Mouse (Mus musculus) 416B (cell line): ENCODE data around the gene Gm10160.

Experiments used
- DNase-seq: peaks from one replicate; pipeline ENCODE4 v3.0.0; 2011; ENCODE audit warnings: low read depth

The Gm10160 gene

GRCm38 (mm10) chr7:81855694-81856093 is at the start of gene Gm10160:
Gm10160 (minus strand) TSS chr7:81855794.
- no peak for DNase-seq

DNA sequence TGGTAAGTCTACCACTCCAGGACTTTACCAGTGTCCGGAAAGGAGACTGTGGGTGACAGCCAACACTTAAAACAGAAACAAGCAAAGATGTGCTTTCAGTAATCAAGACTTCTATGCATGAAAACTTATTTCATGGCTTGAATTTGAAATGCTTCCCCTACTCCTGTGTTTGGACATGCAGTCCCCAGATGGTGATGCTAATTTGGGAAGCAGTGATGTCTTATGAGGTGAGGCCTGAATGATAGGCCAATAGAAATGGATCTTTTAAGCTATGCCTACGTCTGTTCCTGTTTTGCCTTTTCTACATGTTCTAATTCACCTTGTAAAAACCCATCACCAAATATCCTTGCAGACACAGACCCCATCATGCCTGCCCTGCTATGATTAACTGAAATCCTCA is 49.3 kb upstream of the Gm10160 start:
- DNase-seq = no peak

DNA sequence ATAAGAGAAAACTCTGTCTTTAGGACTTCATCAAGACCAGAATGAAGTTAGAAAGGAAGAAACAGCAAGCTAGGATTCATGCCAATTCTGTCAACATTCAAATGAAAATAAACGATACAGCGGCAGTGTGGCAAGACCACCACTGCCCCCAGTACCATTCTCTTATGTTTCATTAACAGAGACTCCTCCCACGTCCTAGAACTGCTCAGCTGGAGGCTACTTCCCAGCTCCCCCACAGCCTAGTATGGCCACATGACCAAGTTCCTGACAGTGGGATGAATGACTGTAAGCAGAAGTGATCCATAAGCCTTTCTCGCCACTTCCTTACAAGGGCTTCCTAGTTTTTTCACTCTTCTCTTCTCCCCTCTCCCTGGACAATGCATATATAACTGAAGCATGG is 48.5 kb upstream of the Gm10160 start:
- no peak for DNase-seq

DNA sequence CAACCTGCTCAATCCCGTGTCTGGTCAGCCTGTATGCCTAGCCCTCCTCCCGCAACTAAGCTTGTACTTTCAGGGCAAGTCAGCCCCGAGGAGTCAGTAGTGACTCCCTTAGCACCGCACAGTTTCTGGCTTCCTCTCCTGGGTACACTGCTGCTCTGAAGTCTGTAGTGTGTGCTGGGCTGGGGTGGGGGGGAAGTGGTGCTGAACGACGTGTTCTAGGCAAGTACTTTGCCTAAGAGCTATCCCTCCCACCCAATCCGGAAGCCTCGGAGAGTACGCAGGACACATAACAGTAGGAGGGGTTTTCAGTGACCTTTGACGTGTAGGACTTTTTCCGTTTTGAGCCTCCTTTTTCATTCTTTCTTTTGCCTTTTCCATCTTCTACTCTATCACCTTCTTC is 43.8 kb upstream of the Gm10160 start:
- no peak for DNase-seq

- no peak for DNase-seq
These were observed 29.5 kb upstream of the Gm10160 start for GRCm38 (mm10) chr7:81885128-81885527.

GRCm38 (mm10) chr7:81881600-81881999 is 26.0 kb upstream of the Gm10160 start:
- no peak for DNase-seq

- DNase-seq = no peak
These were observed 25.2 kb upstream of the Gm10160 start for GRCm38 (mm10) chr7:81880797-81881196.

DNA sequence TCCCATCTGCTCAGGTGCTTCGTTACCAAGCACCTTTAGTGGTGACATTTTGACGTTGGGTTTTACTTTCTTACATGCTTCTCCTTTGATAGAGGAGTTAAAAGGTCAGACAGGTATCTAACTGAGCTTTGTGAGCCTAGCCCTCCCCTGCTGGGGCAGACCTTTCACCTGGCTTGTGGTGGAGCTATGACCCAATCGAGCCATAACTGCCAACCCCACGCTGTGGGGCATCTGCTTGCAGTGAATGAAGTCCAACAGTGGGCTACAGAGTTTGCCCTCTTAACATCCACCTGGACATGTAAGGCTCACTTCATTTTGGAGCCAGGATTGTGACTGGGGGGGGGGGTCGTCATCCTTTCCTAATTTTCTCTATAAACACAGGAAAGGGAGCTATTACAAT is 24.7 kb upstream of the Gm10160 start:
- DNase-seq = no peak

- DNase-seq = no peak
These were observed 19.8 kb upstream of the Gm10160 start for GRCm38 (mm10) chr7:81875372-81875771.

DNA sequence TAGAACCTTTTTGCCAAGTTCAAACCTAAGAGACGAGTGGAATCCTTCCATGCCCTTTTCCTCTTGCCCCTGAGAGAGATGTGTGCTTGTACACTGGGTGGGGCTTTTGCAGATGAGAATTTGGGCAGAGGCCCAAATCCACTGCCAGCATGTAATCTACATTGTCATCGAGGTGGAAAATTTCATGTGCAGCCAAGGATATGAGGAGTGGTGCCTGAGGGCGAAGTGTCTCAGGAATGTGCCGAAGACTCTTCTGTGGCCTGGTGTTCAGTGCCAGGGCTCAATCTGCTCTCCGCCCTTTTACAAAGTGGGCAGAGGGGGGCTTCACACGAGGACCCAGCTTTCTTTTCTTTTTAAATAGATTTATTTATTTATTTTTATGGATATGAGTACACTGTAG is 19.0 kb upstream of the Gm10160 start:
- no peak for DNase-seq

DNA sequence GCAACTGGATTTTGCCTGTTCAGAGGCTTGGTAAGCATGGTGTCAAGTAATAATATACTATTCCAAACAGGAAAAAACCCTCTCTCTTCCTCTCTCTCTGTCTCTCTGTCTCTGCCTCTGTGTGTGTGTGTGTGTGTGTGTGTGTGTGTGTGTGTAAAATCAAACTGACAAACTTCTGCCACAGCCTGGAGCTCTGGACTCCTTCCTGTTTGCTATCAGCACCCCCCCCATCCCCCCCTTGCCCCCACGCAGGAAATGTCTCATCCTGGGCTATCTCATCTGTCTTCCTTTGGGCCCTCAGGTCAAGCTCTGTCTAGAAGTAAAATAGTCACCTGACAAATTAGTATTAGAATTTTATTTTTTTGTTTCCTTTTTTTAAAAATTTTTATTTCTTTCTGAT is 18.2 kb upstream of the Gm10160 start:
- peak; percentile 59 for DNase-seq

DNA sequence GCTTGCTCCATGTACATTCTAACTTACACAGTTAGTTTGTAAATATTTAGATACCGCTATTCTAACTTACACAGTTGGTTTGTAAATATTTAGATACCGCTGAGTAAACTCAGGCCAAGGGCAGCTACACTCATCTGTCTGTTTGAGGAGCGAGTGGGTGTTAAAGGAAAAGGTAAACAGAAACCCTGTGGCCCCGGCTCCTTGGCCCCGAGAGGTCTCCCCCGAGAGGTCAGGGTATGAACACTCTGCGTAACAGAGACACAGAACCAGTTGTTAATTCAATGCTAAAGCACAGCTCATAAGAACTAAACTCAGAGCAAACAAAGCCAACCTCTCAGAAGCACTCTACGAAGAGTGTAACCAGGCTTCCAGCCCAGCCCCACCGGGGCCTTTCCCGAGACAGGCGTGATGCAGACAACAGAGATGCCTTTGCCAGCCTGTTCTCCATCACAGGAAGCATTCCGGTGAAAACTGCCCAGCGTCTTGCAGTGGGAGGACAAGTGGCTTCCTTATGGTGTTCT is 17.0 kb upstream of the Gm10160 start:
- DNase-seq = no peak

- DNase-seq = peak; percentile 74
These were observed 12.6 kb upstream of the Gm10160 start for GRCm38 (mm10) chr7:81868158-81868557.

- DNase-seq = no peak
These were observed 11.8 kb upstream of the Gm10160 start for GRCm38 (mm10) chr7:81867231-81867930.

DNA sequence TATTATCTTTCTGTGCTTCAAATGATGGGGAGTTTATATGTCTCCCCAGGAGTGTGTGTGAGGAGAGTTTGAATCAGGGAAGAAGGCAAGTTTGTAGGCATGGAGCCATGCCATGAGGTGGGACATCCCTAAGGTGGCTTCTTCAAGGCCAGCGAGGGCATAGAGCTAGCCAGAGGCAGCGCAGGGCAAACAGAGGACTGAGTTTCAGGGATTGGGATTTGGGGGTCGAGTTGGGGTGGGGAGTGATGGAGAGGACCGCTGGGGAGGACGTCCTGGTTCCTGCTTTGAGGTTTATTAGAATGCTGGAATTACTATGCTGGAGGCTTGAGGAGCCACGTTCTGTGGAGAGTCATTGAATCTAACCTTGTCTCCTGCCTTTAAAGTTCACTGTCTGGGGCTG is 10.3 kb upstream of the Gm10160 start:
- DNase-seq = no peak

DNA sequence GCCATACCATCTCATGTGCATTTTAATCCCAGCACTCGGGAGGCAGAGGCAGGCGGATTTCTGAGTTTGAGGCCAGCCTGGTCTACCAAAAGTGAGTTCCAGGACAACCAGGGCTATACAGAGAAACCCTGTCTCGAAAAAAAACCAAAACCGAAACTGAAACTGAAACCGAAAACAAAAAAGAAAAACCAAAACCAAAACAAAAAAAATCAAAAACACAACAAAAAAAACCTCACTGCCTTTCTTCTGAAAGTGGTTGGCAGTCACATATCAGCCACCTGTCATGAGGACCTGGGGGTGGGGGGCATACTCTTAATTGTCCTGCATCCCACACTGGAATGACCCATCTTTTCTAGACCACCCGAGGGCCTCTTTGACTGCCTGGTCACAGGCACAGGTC is 9.0 kb upstream of the Gm10160 start:
- no peak for DNase-seq

- peak; percentile 85 for DNase-seq
These were observed 7.3 kb upstream of the Gm10160 start for GRCm38 (mm10) chr7:81862587-81863583.

GRCm38 (mm10) chr7:81861921-81862320 is 6.3 kb upstream of the Gm10160 start:
- no peak for DNase-seq

DNA sequence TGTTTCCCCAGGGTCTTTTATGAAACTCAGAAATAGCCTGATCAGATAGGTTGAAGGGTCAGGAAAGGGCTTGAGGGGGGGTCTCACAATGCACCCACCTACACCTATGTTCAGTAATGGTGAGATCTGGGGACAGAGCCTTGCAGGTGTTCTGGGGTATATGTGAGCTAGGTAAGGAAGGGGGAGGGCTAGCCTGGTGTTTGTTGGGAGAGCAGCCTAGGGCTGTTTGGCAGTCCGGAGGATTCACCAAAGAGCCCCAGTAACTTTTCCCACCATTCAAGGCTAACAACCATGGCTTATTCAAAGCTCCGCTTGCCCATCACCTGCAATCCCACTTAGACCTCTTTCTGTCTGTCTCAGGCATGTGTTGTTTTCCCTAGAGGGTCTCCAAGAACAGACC is 5.9 kb upstream of the Gm10160 start:
- no peak for DNase-seq

DNA sequence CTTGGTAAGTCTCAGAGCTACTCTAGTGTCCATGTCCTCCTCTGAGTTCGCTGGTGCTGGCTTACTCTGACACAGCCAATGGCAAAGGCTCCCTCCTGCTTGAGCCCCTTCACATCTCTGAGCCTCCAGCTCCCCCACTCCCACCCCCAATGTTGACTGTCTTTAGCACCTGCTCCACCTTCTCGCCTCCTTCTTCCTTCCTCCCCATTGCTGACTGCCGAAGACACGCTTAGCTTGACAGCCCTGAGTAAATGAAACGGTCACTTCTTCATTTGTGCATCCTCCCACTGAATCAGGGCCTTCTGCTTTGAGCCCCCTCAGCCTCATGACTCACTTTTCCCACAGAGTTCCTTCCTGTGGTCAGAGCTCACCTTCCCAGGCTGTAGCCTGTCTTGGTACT is 5.4 kb upstream of the Gm10160 start:
- DNase-seq = peak; percentile 96

- peak; percentile 95 for DNase-seq
These were observed 4.5 kb upstream of the Gm10160 start for GRCm38 (mm10) chr7:81860071-81860470.

GRCm38 (mm10) chr7:81858968-81859721 is 3.6 kb upstream of the Gm10160 start, which contains the start of gene Tm6sf1:
Tm6sf1 (plus strand) TSS chr7:81859001.
- DNase-seq = peak; percentile 69
